Mouse (Mus musculus): ENCODE measurements around the gene Lrrc8d. TPM values are rescaled to one million over a fixed set of nuclear protein-coding genes. Genes with fewer than 3 reads are reported as not detected.

Gene Lrrc8d
- polyA plus RNA-seq, 1 experiment from 2014 or later = 14.5 TPM

- Histone ChIP-seq H3K4me3 (ENCODE audit: low read depth, low read length) (peak overlapping the region; percentile 52), H3K27me3 (replicated peaks; ENCODE audit: control insufficient read depth, insufficient read depth, low read length) (no peaks in the 10 kb centered on the region), H3K27ac (ENCODE audit: low read depth, low read length) (peak overlapping the region; percentile 74), H3K36me3 (ENCODE audit: control insufficient read depth, insufficient read depth) (no peaks in the 10 kb centered on the region), H3K4me2 (replicated peaks; ENCODE audit: low read depth) (peak overlapping the region; percentile 98), H3K9ac (ENCODE audit: low read depth, low read length) (peak overlapping the region; percentile 46), H3K4me1 (replicated peaks; ENCODE audit: control insufficient read depth, insufficient read depth, low read length) (peaks cover 12% of the 10 kb centered on the region; the same call in 1 of the 2 replicates), H3K9me3 (ENCODE audit: control insufficient read depth) (no peaks in the 10 kb centered on the region)
- no peak for TF ChIP-seq CTCF (IDR thresholded peaks at IDR 0.05; ENCODE audit: low read depth)
- 27% methylated on average over 11 of the region's 11 CpGs for WGBS
- ATAC-seq = peak; percentile 22; the same call in 1 of the 2 replicates
Measured at GRCm38 (mm10) chr5:105732433-105732891, 32.7 kb downstream of the Lrrc8d start.

GRCm38 (mm10) chr5:105733226-105733625 lies 33.5 kb downstream of the Lrrc8d start:
- no peak for ATAC-seq
- TF ChIP-seq CTCF (IDR thresholded peaks at IDR 0.05; ENCODE audit: low read depth) = no peak
- H3K27me3 ChIP-seq (replicated peaks; ENCODE audit: control insufficient read depth, insufficient read depth, low read length) = no peaks in the 10 kb centered on the region
- H3K9me3 ChIP-seq (ENCODE audit: control insufficient read depth) = no peaks in the 10 kb centered on the region
- 72% methylated on average over 6 of the region's 6 CpGs for WGBS
- H3K4me1 ChIP-seq (replicated peaks; ENCODE audit: control insufficient read depth, insufficient read depth, low read length) = peaks cover 12% of the 10 kb centered on the region; the same call in 1 of the 2 replicates
- H3K36me3 ChIP-seq (ENCODE audit: control insufficient read depth, insufficient read depth) = no peaks in the 10 kb centered on the region
- peak overlapping the region; percentile 98; the same call in 1 of the 2 replicates for H3K4me2 ChIP-seq (replicated peaks; ENCODE audit: low read depth)
- no peak overlapping the region for H3K4me3 ChIP-seq (ENCODE audit: low read depth, low read length)
- no peak overlapping the region for H3K9ac ChIP-seq (ENCODE audit: low read depth, low read length)
- no peak overlapping the region for H3K27ac ChIP-seq (ENCODE audit: low read depth, low read length)

GRCm38 (mm10) chr5:105736365-105736764 lies 36.6 kb downstream of the Lrrc8d start:
- 91% methylated on average over 6 of the region's 6 CpGs for WGBS
- peaks cover 16% of the 10 kb centered on the region; the same call in 1 of the 2 replicates for H3K4me1 ChIP-seq (replicated peaks; ENCODE audit: control insufficient read depth, insufficient read depth, low read length)
- H3K27me3 ChIP-seq (replicated peaks; ENCODE audit: control insufficient read depth, insufficient read depth, low read length) = no peaks in the 10 kb centered on the region
- H3K27ac ChIP-seq (ENCODE audit: low read depth, low read length) = no peak overlapping the region
- no peak overlapping the region for H3K4me3 ChIP-seq (ENCODE audit: low read depth, low read length)
- H3K9me3 ChIP-seq (ENCODE audit: control insufficient read depth) = no peaks in the 10 kb centered on the region
- no peaks in the 10 kb centered on the region for H3K36me3 ChIP-seq (ENCODE audit: control insufficient read depth, insufficient read depth)
- H3K9ac ChIP-seq (ENCODE audit: low read depth, low read length) = no peak overlapping the region
- TF ChIP-seq CTCF (IDR thresholded peaks at IDR 0.05; ENCODE audit: low read depth) = no peak
- no peak overlapping the region for H3K4me2 ChIP-seq (replicated peaks; ENCODE audit: low read depth)
- ATAC-seq = no peak

- 61% methylated on average over 6 of the region's 6 CpGs for WGBS
Measured at GRCm38 (mm10) chr5:105737145-105737544, 37.4 kb downstream of the Lrrc8d start.

GRCm38 (mm10) chr5:105740437-105740836 lies 40.7 kb downstream of the Lrrc8d start:
- Histone ChIP-seq H3K4me3 (ENCODE audit: low read depth, low read length) (no peak overlapping the region), H3K4me1 (replicated peaks; ENCODE audit: control insufficient read depth, insufficient read depth, low read length) (0 out of 2 replicates have a peak, but pooled peaks cover 6% of the 10 kb centered on the region), H3K4me2 (replicated peaks; ENCODE audit: low read depth) (no peak overlapping the region), H3K27me3 (replicated peaks; ENCODE audit: control insufficient read depth, insufficient read depth, low read length) (no peaks in the 10 kb centered on the region), H3K27ac (ENCODE audit: low read depth, low read length) (no peak overlapping the region), H3K36me3 (ENCODE audit: control insufficient read depth, insufficient read depth) (no peaks in the 10 kb centered on the region), H3K9me3 (ENCODE audit: control insufficient read depth) (no peaks in the 10 kb centered on the region), H3K9ac (ENCODE audit: low read depth, low read length) (no peak overlapping the region)
- TF ChIP-seq CTCF (IDR thresholded peaks at IDR 0.05; ENCODE audit: low read depth) = no peak
- ATAC-seq = no peak
- WGBS = 76% methylated on average over 7 of the region's 7 CpGs

More at GRCm38 (mm10) chr5:105737145-105737544, 37.4 kb downstream of the Lrrc8d start:
- no peaks in the 10 kb centered on the region for H3K36me3 ChIP-seq (ENCODE audit: control insufficient read depth, insufficient read depth)
- no peak overlapping the region for H3K4me3 ChIP-seq (ENCODE audit: low read depth, low read length)
- no peak for TF ChIP-seq CTCF (IDR thresholded peaks at IDR 0.05; ENCODE audit: low read depth)
- no peaks in the 10 kb centered on the region for H3K27me3 ChIP-seq (replicated peaks; ENCODE audit: control insufficient read depth, insufficient read depth, low read length)
- H3K27ac ChIP-seq (ENCODE audit: low read depth, low read length) = no peak overlapping the region
- peaks cover 15% of the 10 kb centered on the region; the same call in 1 of the 2 replicates for H3K4me1 ChIP-seq (replicated peaks; ENCODE audit: control insufficient read depth, insufficient read depth, low read length)
- ATAC-seq = no peak
- no peaks in the 10 kb centered on the region for H3K9me3 ChIP-seq (ENCODE audit: control insufficient read depth)
- H3K9ac ChIP-seq (ENCODE audit: low read depth, low read length) = no peak overlapping the region
- H3K4me2 ChIP-seq (replicated peaks; ENCODE audit: low read depth) = no peak overlapping the region

GRCm38 (mm10) chr5:105742641-105743040 lies 42.9 kb downstream of the Lrrc8d start:
- H3K4me3 ChIP-seq (ENCODE audit: low read depth, low read length) = no peak overlapping the region
- no peak overlapping the region for H3K4me2 ChIP-seq (replicated peaks; ENCODE audit: low read depth)
- H3K27me3 ChIP-seq (replicated peaks; ENCODE audit: control insufficient read depth, insufficient read depth, low read length) = no peaks in the 10 kb centered on the region
- H3K27ac ChIP-seq (ENCODE audit: low read depth, low read length) = no peak overlapping the region
- no peak for TF ChIP-seq CTCF (IDR thresholded peaks at IDR 0.05; ENCODE audit: low read depth)
- ATAC-seq = no peak
- H3K9ac ChIP-seq (ENCODE audit: low read depth, low read length) = no peak overlapping the region
- 0 out of 2 replicates have a peak, but pooled peaks cover 6% of the 10 kb centered on the region for H3K4me1 ChIP-seq (replicated peaks; ENCODE audit: control insufficient read depth, insufficient read depth, low read length)
- no peaks in the 10 kb centered on the region for H3K9me3 ChIP-seq (ENCODE audit: control insufficient read depth)
- 77% methylated on average over 5 of the region's 5 CpGs for WGBS
- H3K36me3 ChIP-seq (ENCODE audit: control insufficient read depth, insufficient read depth) = no peaks in the 10 kb centered on the region
